Mouse (Mus musculus): ENCODE measurements around the gene Nelfb.
"Not testable (repeated sequence)": the region's sequence is repeated elsewhere in the genome, so short reads cannot be mapped to it uniquely, and the experiment has no call there.

Nelfb gene

DNA sequence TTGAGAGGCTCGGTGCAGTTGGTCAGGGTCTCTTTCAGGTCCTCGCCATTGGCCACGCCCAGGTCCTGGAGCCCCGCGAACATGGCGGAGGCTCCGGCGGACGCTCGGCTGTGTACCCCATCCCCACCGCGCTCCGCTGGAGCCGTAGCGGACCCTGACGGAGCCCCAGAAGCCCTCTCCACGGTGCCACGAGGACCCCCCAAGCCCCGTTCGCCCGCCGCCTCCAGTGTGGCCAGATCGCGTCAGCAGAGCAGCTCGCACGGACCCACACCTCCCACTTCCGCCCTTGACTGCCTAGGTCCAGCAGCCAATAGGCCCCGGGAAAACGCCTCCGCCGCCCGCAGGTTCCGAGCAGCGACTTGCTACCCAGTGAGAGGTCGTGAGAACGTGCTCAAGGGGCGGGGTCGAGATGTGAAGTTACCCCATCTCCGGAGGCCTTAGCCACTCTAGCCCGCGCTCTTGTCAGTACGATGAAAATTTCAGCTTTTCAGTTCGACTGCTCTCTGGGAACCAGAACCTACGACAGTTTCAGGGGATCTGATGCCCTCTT is at the start of gene Nelfb:
Gene Nelfb, minus strand, starts transcription at position 369 of the 550 bp plus-strand sequence.
- DNase-seq = peak; percentile 86

DNA sequence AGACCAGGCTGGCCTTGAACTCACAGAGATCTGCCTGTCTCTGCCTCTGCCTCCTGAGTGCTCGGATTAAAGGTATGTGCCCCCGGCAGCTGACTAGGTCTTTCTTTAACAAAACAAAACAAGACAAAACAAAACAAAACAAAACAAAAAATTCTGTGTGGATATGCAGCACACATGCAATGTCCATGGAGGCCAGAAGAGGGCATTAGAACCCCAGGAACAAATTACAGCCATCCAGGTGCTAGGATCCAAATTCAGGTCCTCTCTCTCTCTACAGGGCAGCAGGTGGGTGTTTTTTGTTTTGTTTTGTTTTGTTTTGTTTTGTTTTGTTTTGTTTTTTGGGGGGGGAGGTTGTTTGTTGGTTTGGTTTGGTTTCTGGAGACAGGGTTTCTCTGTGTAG is 47.6 kb upstream of the Nelfb start:
- no peak for DNase-seq

DNA sequence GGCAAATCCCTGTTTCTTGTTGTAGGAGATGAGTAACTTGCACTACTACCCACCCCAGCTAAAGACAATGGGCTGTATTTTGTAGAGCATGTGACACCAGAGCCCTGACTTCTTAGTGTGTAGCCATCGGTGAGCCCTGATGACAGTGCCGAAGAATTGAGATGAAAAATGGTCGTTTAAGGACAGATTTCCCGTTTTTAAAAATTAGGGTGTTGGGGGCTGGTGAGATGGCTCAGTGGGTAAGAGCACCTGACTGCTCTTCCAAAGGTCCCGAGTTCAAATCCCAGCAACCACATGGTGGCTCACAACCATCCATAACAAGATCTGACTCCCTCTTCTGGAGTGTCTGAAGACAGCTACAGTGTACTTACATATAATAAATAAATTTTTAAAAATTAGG is 46.0 kb upstream of the Nelfb start:
- DNase-seq = not testable (repeated sequence)

DNA sequence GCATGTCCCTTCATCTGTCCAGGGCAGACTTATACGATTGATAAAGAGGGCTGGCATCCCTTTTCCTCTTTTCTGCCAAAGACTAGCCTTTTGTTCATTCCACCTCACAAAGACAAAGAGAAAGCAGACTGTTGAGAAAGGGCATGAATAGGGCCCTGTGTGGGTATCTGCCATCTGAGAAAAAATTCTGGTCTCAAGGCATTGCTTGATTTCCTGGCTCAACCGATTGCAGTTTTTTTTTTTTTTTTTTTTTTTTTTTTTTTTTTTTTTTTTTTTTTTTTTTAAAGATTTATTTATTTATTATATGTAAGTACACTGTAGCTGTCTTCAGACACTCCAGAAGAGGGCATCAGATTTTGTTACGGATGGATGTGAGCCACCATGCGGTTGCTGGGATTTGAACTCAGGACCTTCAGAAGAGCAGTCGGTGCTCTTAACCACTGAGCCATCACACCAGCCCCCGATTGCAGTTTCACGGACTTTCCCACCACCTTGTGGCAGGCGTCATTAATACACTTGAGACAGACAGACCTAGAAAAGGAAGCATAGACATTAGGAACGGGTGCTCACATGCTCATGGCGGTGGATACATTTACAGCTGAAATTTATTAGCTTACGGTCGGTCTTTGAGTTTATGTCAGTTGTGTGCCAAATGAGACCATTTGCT is 45.3 kb upstream of the Nelfb start:
- not testable (repeated sequence) for DNase-seq

DNA sequence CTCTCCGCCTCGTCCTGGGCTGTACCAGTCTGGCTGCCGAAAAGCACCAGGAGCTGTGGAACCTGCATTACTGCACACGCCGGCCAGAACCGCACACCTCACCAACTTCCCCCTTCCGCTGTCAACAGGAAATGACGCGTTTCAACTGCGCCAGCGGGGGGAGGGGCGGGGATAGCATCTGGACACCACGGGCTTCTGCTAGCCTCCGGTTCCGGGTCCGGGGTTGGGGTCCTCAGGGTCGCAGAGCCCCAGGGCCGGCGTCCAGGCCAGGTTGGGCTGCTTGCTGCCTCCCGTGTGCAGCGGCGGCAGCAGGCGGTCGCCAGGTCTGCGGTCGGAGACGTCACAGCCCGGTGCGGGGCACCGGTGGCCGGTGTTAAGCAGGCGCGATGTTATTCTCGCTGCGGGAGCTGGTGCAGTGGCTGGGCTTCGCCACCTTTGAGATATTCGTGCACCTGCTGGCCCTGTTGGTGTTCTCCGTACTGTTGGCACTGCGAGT is 44.0 kb upstream of the Nelfb start, which contains the start of gene Tmem203:
Gene Tmem203, plus strand, starts transcription at position 156 of the 496 bp plus-strand sequence.
- peak; percentile 86 for DNase-seq

DNA sequence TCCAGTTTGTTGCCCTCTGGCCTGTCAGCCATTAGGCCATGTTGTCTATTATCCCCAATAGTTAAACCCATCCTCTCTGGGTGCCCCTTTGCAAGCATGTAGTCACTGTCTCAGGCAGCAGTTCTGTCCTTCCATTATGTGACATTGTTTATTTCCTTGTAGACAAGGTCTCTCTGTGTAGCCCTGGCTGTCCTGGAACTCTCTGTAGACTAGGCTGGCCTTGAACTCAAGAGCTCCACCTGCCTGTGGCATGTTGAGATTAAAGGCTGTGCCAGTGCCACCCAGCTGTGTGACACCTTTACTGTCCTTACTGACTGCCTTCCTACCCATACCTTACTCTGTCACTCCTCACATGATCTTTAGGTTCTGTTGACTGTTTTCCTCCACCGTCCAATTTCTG is 41.0 kb upstream of the Nelfb start:
- no peak for DNase-seq

DNA sequence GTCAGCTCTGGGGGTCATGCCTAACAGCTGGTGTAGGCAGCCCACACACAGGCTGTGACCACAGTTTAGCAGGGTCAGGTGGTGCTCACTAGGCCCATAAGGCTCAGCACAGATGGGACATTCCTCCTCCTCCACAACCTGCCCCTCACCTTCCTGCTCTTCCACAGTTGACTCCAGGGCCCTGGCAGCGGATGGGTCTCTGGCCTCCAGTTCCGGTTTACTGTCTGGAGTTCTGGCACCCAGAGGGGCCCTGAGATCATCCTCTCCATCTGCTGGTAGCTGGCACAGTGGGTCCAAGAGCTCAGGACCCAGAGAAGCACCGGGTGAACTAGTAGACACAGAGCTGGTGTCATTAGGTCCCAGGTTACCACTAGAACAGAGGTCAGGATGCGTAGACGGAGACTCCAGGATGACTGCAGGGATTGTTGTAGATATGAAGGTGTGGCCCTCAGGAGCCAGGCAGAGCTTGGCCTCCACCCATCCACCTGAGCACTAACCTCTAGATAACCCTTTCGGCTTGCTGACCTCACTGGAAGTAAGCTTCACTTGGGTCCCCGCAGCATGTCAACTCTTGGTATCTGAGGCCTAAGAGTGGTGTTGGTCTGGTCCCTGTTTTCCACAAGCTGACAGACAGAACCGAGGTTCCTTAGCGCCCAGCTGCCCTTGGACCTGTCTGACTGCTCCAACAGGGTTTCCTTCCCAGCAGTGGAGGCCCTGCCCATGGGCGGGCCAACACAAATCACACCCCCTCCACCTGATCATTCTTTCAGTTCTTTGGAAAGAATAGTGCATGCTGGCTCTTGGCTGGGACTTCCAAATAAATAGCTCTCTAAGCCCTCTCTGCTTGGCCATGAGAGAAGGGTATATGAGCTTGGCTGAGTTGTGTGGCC is 35.1 kb upstream of the Nelfb start, which contains the start of gene AL732309.1:
Gene AL732309.1, minus strand, starts transcription at position 681 of the 890 bp plus-strand sequence.
- no peak for DNase-seq

DNA sequence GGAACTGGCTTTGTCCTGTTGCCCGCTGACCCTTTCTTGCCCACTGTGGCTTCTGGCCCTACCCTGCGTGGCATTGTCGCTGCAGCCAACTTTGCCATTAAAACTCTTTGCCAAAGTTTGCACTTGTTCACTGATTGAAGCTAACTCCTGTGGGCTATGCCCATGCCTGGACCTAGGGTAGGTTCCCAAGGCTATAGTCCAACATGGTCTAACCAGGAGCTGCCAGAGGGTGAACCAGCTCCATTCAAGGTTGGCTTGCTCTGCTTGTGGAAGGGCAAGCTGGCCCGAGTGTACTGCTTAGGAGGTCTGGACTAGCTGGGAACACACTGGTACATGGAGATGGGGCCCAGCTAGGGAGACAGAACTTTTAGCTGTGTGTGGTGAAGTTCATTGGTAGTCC is 32.9 kb upstream of the Nelfb start:
- no peak for DNase-seq

DNA sequence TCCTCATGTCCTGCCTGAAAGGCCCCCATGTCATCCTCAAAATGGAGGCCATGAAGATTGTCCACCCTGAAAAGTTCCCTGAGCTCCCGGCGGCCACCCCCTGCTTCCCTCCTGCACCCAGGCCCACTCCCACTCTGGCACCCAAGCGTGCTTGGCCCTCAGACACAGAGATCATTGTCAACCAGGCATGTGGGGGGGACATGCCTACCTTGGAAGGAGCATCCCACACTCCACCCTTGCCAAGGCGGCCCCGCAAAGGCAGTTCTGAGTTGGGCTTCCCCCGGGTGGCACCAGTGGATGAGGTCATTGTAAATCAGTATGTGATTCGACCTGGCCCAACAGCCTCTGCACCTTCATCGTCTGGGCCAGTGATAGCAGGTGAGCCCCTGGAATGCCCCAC is 32.1 kb upstream of the Nelfb start:
- DNase-seq = no peak

DNA sequence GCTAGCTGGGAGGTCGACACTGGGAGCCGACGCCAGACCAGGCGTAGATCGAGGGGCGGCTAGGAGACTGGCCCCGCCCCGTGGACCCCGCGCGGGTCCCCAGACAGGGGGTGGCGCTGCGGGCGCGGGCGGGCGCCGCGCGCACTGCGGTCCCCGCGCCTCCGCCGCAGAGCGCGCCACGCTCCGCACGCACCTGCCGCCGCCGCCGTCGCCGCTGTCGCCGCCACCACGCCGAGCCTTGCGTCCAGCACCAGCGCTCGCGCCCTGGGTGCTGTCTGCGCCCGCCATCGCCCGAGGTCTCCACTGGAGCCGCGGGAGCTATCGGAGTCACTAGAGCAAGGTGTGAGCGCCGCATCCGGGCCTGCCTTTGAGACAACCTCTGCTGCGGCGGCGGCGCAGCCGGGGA is 30.8 kb upstream of the Nelfb start, which contains the start of the genes Rnf208 and Cysrt1:
Gene Rnf208, plus strand, starts transcription at position 155 of the 406 bp plus-strand sequence.
Gene Cysrt1, minus strand, starts transcription at position 352 of the 406 bp plus-strand sequence.
- DNase-seq = no peak

DNA sequence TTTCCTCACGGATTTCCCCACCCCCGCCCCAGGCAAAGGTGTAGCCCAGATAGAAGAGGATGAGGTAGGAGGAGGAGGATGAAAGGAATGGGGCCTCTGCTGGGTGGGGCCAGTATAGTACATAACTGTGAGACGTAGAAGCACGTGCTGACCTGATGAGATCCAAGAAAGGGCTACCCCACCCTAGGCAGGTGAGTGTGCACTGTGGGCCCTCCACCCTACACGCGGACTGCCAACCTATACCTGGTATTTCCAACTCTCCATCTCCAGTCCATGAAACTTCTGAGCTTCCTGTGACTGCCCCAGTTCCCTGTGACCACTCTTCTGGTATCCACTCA is 30.1 kb upstream of the Nelfb start:
- DNase-seq = no peak

DNA sequence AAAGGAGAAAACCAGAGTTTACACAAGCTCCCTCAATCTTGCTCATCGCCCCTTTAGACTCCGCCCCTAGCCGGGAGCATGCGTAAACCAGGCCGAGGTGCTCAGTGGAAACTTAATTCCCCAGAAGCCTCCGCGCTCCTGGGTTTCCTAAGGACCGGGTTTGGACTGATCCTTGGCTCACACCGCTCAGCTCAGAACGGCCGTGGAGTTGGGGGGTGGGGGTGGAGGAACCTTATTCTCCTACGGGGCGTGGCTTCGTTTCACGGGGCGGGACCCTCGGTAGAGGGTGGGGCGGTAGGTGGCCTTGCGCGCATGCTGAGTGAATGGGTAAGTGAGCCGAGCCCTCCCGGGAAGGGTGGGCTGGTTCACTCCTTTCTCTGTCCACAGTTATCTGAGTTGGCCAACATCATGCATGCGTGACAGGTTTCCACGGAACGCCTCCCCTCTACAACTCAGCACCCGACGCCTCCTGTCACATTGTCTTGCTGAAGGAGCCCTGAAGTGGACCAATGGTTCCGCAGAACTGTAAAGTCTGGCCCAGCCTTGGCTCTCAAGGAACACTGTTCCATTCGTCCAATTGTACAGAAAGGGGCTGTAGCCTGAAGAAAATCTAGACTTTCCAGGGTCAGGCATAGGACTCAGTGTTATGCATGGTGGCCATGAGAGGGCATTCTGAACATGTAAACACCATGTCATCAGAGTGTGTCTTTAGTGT is 29.6 kb upstream of the Nelfb start:
- DNase-seq = peak; percentile 69

DNA sequence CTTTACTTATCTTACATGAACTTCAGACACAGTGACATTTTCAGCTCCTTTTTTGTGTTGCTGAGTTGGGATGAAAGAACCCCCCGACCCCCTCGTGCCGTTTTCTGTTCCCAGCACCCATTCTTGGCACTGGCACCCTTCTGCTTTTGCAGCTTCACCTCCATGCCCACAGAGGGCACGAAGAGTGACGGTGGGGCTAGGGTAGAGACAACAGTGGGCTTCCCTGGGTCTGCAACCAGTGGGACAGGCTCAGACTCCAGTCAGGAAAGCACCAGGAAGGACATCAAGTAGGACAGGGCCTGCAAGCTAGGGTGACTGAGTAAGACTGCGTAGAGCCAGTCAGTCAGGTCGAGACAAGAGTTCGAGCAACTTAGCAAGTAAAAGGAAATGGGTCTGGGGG is 29.0 kb upstream of the Nelfb start:
- DNase-seq = no peak

DNA sequence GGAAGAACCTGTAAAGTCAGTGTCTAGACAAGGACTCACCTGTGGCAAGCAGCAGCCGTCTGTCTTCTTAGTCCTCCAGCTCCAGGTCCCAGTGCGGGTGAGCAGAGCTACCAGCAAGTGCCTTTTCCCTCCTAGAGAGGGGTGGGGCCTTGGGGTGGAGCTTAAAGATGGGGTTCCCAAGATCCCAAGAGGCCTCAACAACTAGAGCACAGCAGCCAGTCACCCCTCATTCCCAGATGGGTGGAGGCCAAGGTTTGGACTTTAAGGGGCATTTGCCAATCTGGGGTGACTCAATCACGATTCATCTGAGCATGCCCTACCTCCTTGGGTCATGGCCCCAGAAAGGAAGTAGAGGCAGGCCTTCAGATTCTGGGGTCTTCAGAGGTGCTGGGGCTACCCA is 28.5 kb upstream of the Nelfb start:
- DNase-seq = no peak

DNA sequence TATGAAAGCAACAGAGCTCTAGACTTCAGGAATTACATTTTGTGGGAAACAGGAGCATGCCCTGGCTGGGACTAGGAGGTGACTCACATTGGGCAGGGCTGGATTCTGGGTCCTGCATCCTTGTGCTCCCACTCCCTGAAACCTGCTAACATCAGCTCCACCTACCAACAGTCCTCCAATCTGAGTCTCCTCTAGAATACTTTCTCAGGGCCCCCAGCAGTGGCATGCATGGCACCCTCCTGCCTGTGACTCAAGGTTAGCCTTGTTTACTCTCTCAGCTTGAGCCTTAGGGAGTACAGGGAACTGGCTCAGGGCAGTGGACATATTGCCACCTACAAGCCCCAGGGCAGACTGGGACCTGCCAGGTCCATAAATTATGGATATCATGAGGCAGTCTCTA is 26.8 kb upstream of the Nelfb start:
- no peak for DNase-seq

DNA sequence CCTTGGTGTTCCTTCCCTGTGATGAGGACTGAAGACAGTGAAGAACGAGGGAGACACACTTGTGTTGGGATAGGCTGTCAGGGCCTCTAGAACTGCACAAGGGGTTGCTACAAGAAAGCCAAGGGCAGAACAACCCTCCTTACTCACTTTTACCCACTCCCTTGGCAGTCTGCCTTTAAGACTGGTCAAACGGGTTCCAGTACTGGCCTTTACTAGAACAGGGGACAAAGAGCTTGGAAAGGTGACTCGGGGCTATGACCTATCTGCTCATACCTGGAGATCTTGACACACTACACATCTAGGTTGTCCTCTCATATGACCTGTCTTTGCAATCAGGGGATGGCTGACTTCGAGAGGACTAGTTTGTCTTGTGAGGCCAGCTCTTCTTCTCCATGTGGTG is 26.2 kb upstream of the Nelfb start:
- no peak for DNase-seq

DNA sequence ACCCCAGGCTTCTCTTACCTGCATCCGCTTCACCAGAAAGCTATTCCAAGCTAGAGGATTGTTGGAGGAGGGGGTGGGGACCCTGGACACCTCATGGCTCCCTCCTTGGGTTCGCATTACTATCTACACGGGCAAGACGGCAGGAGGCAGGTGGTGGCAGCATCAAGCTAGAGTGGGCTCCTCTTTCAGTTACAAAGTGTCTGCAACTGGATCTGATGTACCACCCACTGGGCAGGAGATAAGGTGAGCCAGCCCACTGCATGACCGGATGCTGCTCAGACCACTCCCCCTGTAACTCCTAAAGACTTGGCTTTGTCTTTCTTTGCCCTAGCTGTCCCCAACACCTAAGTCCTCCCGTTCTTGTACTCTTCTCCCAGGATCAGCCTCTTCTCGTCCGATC is 25.3 kb upstream of the Nelfb start, which contains the start of gene Rnf224:
Gene Rnf224, minus strand, starts transcription at position 174 of the 400 bp plus-strand sequence.
- no peak for DNase-seq

DNA sequence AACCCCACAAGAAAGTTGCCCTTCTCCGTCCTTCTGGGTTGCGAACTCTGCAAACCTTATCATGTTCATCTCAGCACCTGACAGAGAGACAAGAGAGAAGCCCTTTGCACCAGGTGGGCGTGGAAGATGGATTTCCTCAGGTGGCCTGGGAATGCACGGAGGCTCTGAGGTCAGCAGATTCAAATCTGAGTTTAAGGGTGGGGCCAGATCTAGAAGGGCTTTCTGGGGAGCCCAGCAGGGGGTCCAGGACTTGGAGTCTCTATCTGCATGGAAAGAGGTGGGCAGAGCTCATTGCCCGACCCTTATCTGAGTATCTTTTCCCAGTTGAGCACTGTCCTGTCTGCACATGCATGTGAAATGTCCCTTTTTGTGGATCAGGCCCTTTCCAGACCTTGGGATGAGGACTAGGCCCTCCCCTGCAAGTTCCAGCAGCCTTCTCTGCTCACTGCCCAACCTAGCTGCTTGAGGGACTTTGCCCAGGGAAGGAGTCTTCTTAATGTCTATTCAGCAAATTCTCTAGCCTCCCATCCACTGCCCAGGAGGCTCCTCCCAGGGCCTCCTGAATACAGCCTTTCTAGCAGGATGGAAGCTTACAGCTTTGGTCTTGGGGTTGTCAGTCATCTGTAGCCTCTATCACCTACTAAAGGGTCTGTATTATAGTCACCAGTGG is 23.4 kb upstream of the Nelfb start:
- DNase-seq = no peak

DNA sequence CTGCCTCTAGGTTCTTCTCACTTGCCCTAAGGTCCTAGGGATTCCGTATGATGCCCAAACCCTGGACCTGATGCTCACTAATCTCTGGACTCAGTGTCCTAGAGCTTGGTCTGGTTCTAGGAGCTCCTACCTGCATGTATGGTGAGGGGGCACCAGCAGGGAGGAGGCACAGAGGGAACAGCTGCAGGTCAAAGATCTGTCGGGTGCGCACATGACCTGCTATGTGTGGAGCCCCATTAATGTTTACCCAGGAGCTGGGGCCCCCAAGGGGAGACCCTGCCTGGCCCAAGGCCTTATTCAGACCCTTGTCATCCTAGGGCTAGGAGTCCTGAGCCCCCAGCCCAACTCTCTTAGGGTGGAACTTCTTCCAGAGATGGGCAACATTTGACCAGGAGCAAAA is 22.8 kb upstream of the Nelfb start, which contains the start of gene Slc34a3:
Gene Slc34a3, minus strand, starts transcription at position 315 of the 400 bp plus-strand sequence.
- DNase-seq = no peak

DNA sequence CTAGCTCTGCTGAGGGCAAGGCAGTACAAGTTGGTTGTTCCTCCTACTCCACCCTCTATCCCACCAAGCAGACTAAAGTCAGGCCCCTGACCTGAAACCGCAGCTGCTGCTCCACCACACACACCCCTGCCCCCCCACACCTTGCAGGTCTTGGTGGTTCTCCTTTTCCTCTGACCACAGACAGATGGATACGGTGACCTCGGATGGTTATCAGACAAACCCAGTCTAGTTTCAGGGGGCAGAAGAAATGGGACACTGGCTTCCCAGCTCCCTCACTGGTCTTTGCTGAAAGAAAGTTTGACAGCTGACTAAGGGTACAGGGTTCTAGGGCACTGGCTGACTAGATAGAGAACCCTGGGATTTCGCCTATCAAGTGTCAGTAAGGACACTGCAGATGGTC is 22.1 kb upstream of the Nelfb start:
- no peak for DNase-seq

DNA sequence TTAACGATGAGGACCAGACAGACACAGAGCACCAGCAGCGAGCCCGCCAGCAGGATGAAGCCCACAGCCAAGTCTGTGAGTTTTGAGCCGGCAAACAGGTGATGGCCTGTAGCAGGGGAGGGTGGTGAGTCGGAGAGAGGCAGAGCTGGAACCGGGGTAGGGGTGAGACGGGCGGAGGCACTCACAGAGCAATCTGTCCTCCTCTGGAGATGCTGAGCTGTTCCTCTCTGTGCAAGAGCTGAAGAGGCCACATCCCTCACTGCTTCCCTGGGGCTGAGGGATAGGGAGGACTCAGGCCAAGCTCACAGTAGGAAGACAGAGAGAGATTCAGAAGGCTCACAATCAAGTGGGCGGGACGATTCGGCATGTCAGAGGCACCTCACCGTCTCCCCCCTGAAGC is 19.7 kb upstream of the Nelfb start:
- no peak for DNase-seq

DNA sequence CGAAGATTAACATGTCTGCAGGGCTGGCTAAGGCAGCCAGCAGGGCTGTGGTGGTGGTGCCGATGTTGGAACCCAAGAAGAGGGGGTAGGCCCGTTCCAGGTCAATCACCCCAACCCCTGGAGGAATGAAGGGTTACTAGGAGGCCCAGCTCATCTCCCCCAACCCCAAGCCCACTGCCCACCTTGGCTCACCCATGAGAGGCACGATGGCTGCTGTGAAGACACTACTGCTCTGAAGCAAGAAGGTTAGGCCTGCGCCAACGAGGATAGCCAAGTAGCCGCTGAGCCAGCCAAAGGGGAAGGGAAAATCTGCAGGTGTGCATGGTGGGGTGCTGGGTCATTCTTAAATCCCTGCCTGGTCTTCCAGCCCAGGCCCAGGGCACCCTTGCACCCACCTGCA is 19.3 kb upstream of the Nelfb start:
- no peak for DNase-seq

Data from layer of hippocampus, adult 9-11 months (tissue).